Mouse (Mus musculus) kidney, embryonic 14.5 days (tissue): ENCODE results near the gene Hrk. TPM values are rescaled to one million over a fixed set of nuclear protein-coding genes. Genes with fewer than 3 reads are reported as not detected.

Experiments used
- ATAC-seq: fragments of 200-750 bp; cut with Nextera tagmentation; 2 replicates; pipeline ENCODE4 v1.8.0; 2017; ENCODE audit warnings: moderate number of reproducible peaks, mild to moderate bottlenecking, moderate TSS enrichment, moderate library complexity; ENCODE audit not compliant: low FRiP score, low TSS enrichment
- H3K27ac ChIP-seq: fragments of 300-500 bp; sonication (generic); 2 replicates; pipeline ENCODE4 v1.5.1; 2014; ENCODE audit warnings: low read depth, mild to moderate bottlenecking, low read length, moderate library complexity, mixed read lengths
- H3K27me3 ChIP-seq: fragments of 300-500 bp; sonication (generic); 2 replicates; pipeline ENCODE4 v1.6.1; 2014; ENCODE audit warnings: mild to moderate bottlenecking, low read length; ENCODE audit not compliant: control insufficient read depth, insufficient read depth
- H3K36me3 ChIP-seq: fragments of 300-500 bp; sonication (generic); 2 replicates; pipeline ENCODE4 v1.6.1; 2014; ENCODE audit warnings: low read length, mixed read lengths; ENCODE audit not compliant: control insufficient read depth, insufficient read depth
- H3K4me1 ChIP-seq: fragments of 300-500 bp; sonication (generic); 2 replicates; pipeline ENCODE4 v1.6.1; 2014; ENCODE audit warnings: low read length, mixed read lengths; ENCODE audit not compliant: control insufficient read depth, insufficient read depth
- H3K4me2 ChIP-seq: fragments of 300-500 bp; sonication (generic); replicated peaks from 2 replicates; pipeline ENCODE4 v1.6.1; 2014; ENCODE audit warnings: low read depth, mild to moderate bottlenecking, low read length
- H3K4me3 ChIP-seq: fragments of 300-500 bp; sonication (generic); 2 replicates; pipeline ENCODE4 v1.5.1; 2014; ENCODE audit warnings: mild to moderate bottlenecking, low read length
- H3K9ac ChIP-seq: fragments of 300-500 bp; sonication (generic); 2 replicates; pipeline ENCODE4 v1.6.1; 2014; ENCODE audit warnings: low read depth, mild to moderate bottlenecking, low read length, moderate library complexity
- H3K9me3 ChIP-seq: fragments of 300-500 bp; sonication (generic); 2 replicates; pipeline ENCODE4 v1.6.1; 2016; ENCODE audit warnings: low read length; ENCODE audit not compliant: control insufficient read depth
- WGBS: fragments of 180-500 bp; shearing (Covaris S2); extraction: QIAGEN DNeasy Blood & Tissue Kit; methylation state at CpG from one replicate; pipeline ENCODE4 v1.1.7; 2014; 5-methylcytosine and 5-hydroxymethylcytosine counted together
- polyA plus RNA-seq: library from polyadenylated mRNA; unstranded; fragments of >200 nt; fragmentation: Nextera tagmentation; extraction: Ambion mirVana; gene quantifications from 2 replicates; pipeline ENCODE4 v1.2.1, GENCODE M21; 2014

The Hrk gene
- polyA plus RNA-seq, 1 experiment from 2014 or later: 0.04 TPM

DNA sequence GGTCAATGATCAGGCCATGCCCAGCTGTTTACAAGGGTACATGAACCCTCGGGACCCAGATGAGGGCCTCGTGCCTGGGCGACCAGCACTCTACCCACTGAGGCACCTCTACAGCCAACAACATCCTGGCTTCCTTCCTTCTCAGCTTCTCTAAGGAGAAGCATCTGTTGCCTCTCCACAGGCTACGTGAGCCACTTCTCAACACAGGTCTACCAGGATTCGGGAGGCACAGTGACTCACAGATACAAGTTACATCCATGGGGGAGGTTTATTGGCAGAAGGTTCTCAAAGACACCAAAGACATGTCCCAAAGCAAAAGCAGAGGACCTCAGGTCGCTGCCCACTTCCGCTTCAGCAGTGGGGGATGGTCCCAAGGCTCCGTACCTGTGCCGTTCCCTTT lies 26.0 kb downstream of the Hrk start:
- peaks cover 5% of the 10 kb centered on the region; the same call in 1 of the 2 replicates for H3K27me3 ChIP-seq
- 78% methylated on average over 9 of the region's 9 CpGs for WGBS

DNA sequence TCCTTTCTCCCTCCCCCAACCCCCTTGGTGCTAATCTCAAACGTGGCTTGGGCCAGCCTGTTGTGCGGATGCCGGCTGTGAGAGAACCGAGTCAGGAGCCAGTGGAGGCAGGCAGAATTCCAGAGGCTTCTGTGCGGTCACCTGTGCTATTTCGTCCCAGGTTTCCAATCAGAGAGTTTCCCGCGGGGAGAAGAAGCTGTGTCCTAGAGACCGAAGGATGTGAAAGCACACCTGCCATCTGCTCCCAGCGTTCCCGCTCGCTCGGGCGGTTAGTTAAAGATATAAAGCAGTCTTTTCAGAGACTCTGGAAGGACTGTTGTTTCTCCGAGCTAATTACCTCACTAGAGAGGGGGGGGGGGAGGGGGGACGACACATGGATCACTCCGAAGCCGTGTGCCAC lies 27.8 kb downstream of the Hrk start:
- Histone ChIP-seq H3K27ac (no peak overlapping the region), H3K4me3 (no peak overlapping the region), H3K4me2 (no peak overlapping the region), H3K9ac (no peak overlapping the region), H3K9me3 (no peaks in the 10 kb centered on the region), H3K27me3 (peaks cover 5% of the 10 kb centered on the region; the same call in 1 of the 2 replicates), H3K36me3 (no peaks in the 10 kb centered on the region), H3K4me1 (no peaks in the 10 kb centered on the region)
- WGBS: 21% methylated on average over 17 of the region's 18 CpGs
- no peak for ATAC-seq

More for the DNA sequence above, 26.0 kb downstream of the Hrk start:
- Histone ChIP-seq H3K4me2 (no peak overlapping the region), H3K27ac (no peak overlapping the region), H3K36me3 (no peaks in the 10 kb centered on the region), H3K4me1 (no peaks in the 10 kb centered on the region), H3K9me3 (no peaks in the 10 kb centered on the region), H3K4me3 (no peak overlapping the region), H3K9ac (no peak overlapping the region)
- ATAC-seq: no peak

DNA sequence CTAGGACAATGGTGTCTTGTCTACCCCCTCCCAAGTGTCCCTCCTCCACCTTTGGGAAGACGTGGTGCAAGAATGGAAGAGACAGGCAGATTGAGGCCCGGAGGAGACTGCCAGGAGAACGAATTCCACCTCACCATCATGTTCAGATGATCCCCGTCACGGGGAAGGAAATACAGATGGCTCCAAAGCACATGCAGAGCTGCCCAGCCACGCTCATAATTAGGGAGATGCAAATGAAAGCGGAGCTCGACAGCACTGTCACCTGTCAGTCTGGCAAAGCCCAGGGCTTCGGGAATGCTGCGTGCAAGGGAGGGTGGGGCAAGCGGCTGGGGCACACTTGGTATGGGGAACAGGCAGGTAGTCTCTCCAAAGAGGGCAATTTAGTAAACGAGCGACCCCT lies 33.0 kb downstream of the Hrk start:
- WGBS: 76% methylated on average over 13 of the region's 13 CpGs
- H3K9me3 ChIP-seq: no peaks in the 10 kb centered on the region
- H3K27me3 ChIP-seq: no peaks in the 10 kb centered on the region
- no peak overlapping the region for H3K27ac ChIP-seq
- no peak for ATAC-seq
- H3K4me1 ChIP-seq: no peaks in the 10 kb centered on the region
- H3K4me2 ChIP-seq: no peak overlapping the region
- H3K4me3 ChIP-seq: no peak overlapping the region
- H3K9ac ChIP-seq: no peak overlapping the region
- H3K36me3 ChIP-seq: no peaks in the 10 kb centered on the region

DNA sequence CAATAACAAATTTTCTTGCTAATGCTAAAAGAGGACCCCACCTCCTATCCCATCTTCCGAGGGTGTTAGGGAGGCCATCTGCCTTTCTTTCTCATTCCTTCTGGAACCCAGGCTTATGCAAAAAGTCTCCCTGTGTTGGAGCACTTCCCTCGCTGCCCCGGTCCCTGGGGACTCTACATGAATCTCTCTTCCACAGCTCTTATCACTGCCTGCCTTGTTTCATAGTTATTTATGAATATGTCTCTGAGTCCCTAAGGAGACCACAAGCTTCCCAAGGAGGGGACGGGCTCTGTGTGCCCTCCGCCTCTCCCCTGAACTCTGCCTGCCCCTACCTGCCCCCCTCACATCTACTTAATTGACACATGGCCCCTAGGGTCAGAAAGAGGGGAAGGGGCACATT lies 35.2 kb downstream of the Hrk start:
- Histone ChIP-seq H3K27me3 (no peaks in the 10 kb centered on the region), H3K4me2 (no peak overlapping the region), H3K9ac (no peak overlapping the region), H3K4me1 (peaks cover 13% of the 10 kb centered on the region), H3K4me3 (no peak overlapping the region), H3K36me3 (no peaks in the 10 kb centered on the region), H3K9me3 (no peaks in the 10 kb centered on the region), H3K27ac (no peak overlapping the region)
- WGBS: 57% methylated on average over 5 of the region's 5 CpGs
- ATAC-seq: no peak

DNA sequence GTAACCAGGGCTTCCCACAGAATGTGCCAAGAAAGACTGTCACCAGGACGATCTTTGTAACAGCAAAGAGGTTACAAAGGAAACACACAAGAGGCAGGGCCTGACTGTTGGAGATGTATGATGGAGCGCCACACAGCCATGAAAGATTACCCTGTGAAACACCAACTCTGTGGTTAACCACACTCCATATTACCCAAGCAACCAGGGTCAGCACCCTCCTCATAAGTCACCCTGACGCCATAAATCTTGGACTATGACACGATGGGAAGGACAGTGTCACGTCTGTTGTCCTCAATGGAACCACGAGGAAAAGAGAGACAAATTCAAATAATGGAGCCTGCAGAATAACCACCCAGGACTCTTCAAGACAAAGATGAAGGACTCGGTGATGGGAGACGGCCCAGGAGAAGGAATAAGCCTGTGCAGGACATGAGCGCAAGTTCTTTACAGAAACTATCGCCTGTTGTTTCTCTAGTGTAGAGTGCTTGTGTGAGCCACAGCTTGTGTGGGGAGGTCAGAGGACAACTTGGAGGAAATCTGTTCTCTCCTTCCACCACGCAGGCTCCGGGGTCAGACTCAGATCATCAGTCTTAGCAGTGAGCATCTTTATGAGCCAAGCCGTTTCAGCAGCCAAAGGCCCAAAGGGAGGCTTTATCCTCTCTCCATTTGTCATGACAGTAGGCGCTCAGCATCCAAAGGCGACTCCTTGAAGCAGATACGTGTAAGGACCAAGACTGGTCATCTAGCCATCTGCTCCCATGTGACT lies 40.4 kb downstream of the Hrk start:
- H3K4me3 ChIP-seq: no peak overlapping the region
- no peak overlapping the region for H3K9ac ChIP-seq
- H3K9me3 ChIP-seq: no peaks in the 10 kb centered on the region
- peak; percentile 38; the same call in 1 of the 2 replicates for ATAC-seq
- H3K27ac ChIP-seq: no peak overlapping the region
- H3K27me3 ChIP-seq: no peaks in the 10 kb centered on the region
- 23% methylated on average over 16 of the region's 16 CpGs for WGBS
- H3K4me1 ChIP-seq: peaks cover 28% of the 10 kb centered on the region
- no peak overlapping the region for H3K4me2 ChIP-seq
- no peaks in the 10 kb centered on the region for H3K36me3 ChIP-seq

DNA sequence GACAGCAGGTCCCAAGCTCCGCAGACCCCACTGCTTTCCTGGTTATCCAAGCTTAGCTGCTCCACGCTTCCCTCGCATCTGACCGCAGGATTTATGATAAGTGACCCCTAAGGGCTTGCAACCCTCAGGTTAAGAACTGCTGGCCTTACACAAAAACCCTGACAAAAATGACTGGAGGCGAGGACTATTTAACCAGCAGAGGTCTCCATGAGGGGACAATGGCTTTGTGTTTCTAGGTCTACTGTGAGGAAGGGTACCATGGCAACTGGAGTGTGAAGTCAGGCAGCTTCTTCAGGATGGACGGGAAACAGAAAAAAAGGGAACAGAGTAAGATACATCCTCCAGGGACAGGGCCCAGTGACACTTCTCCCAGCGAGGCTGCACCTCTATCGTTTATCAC lies 41.4 kb downstream of the Hrk start:
- Histone ChIP-seq H3K4me2 (no peak overlapping the region), H3K4me1 (peaks cover 28% of the 10 kb centered on the region), H3K27me3 (no peaks in the 10 kb centered on the region), H3K4me3 (no peak overlapping the region), H3K9me3 (no peaks in the 10 kb centered on the region), H3K9ac (no peak overlapping the region), H3K27ac (no peak overlapping the region), H3K36me3 (no peaks in the 10 kb centered on the region)
- ATAC-seq: no peak
- 46% methylated on average over 8 of the region's 8 CpGs for WGBS

DNA sequence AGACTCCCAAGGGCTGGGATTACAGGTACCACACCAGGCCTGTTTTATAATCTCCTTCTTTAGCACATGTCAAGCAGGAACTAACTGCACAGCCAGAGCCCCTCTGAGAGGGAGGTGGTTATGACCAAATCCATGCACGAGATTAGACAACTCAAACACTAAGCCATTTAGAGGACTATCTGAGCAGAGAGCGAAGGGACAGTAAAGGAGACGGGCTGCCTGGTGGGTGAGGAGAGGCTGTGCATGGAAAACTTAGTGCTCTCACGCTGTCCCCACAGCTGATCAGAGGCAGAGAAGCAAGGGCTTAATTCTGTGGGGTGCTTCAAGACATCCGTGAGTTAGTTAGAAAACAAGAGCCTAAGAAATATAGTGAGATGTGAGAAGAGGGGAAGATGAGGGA lies 49.6 kb downstream of the Hrk start:
- Histone ChIP-seq H3K9ac (peak overlapping the region; percentile 32; the same call in 1 of the 2 replicates), H3K4me3 (peak overlapping the region; percentile 29; the same call in 1 of the 2 replicates), H3K4me2 (peak overlapping the region; percentile 58), H3K27ac (no peak overlapping the region), H3K36me3 (no peaks in the 10 kb centered on the region), H3K4me1 (peaks cover 8% of the 10 kb centered on the region; the same call in 1 of the 2 replicates), H3K27me3 (no peaks in the 10 kb centered on the region; the same call in 1 of the 2 replicates), H3K9me3 (no peaks in the 10 kb centered on the region)
- WGBS: 27% methylated on average over 5 of the region's 5 CpGs
- ATAC-seq: no peak

DNA sequence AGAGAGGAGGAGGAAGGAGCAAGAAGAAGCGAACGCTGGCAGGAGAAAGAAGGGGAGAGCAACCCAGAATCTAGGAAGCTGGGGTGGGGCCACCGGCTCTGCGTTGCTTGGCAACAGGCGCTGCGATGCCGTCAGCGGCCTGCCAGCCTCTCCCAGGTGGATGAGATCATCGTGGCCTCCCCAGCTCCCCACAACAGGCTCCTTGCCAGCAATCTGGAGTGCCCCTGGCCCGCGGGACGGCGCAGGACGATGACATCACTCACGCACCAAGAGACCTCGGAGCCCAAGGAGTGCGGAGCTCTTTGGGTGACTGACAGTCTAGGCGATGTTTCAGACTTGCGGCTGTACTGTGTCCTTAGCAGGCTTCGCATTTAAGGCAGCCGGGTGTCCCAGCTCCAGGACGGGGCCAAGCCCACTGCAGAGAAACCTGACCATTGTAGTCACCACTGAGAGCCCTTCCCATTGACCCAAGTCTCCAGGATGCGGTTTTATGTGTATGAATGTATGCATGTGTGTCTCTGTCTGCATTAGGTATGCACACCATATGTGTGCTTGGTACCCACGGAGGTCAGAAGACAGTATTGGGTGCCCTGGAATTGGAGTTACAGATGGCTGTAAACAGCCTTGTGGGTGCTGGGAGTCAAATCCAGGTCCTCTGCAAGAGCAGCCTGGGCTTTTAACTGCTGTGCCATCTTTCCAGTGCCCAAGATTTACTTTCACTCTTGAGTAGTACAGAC lies 50.1 kb downstream of the Hrk start:
- ATAC-seq: peak; percentile 69
- Histone ChIP-seq H3K9ac (peak overlapping the region; percentile 32; the same call in 1 of the 2 replicates), H3K4me1 (peaks cover 8% of the 10 kb centered on the region; the same call in 1 of the 2 replicates), H3K27ac (no peak overlapping the region), H3K9me3 (no peaks in the 10 kb centered on the region), H3K4me2 (peak overlapping the region; percentile 58), H3K36me3 (no peaks in the 10 kb centered on the region), H3K4me3 (peak overlapping the region; percentile 29), H3K27me3 (no peaks in the 10 kb centered on the region; the same call in 1 of the 2 replicates)
- WGBS: 7% methylated on average over 24 of the region's 24 CpGs

DNA sequence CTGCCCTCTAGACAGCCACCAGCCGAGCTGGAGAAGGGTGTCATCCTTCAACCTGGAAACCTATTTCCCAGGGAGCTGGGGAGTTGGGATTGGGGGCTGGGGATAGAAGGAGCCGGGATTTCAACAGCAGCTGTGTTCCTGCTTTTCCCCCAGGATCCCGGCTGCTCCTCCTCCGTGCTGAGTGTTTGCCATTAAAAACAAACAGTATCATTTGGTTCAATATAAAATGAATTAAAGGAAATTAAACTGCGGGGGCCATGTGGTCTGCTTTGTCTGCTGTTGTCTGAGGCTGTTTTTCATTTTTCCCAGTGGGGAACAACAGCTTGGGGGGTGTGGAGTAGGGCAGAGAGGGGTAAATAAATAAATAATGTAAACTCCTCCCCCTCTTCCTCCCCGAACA lies 53.0 kb downstream of the Hrk start:
- WGBS: 56% methylated on average over 6 of the region's 6 CpGs
- Histone ChIP-seq H3K27me3 (no peaks in the 10 kb centered on the region; the same call in 1 of the 2 replicates), H3K9me3 (no peaks in the 10 kb centered on the region), H3K4me1 (peaks cover 8% of the 10 kb centered on the region; the same call in 1 of the 2 replicates), H3K4me3 (no peak overlapping the region), H3K4me2 (no peak overlapping the region), H3K9ac (no peak overlapping the region), H3K36me3 (no peaks in the 10 kb centered on the region; the same call in 1 of the 2 replicates), H3K27ac (no peak overlapping the region)
- peak; percentile 50; the same call in 1 of the 2 replicates for ATAC-seq
